Comparison of ENCODE assay signal across 9 mouse cellular contexts in the genomic region with DNA sequence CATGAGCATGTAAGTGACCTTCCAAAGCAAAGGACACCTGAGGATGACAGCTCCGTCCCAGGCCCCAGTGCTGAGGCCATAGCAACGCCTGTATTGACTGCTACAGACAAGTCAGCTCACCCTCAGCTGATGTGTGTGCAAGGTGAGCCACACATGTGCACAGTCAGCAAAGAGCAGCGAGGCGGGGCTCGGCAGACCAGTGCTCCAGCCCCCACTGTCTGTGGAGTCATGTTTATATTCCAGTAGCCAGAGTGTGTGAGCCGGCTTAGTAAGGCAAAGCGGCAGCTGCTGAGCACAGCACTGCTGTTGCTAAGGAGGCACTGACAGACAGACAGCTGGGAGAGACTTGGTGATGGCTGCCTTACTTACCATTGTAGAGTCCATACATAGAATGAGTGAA. TPM values are rescaled to one million over a fixed set of nuclear protein-coding genes. Genes with fewer than 3 reads are reported as not detected.
DNase-seq lines count a peak whose midpoint lies in the region; ATAC-seq and TF ChIP-seq lines count a peak whose summit lies in the region.
"Had no signal": no experiment of that assay in that cellular context is flagged by ENCODE, and none has a peak within 500 bp of the region (broad histone marks: within the 10 kb centered on the region; RNA-seq: fewer than 3 reads in every experiment).

No protein-coding gene starts in this region.

- TF ChIP-seq EP300 in liver, postnatal 0 days (IDR thresholded peaks at IDR 0.05; ENCODE audit: low read depth), result no peak

- H3K9me3 ChIP-seq in liver, embryonic 11.5 days (ENCODE audit: control insufficient read depth, low read length), result no peaks in the 10 kb centered on the region
- no peaks in the 10 kb centered on the region for H3K9me3 ChIP-seq in liver, postnatal 0 days (ENCODE audit: low read length)
- no peaks in the 10 kb centered on the region for H3K9me3 ChIP-seq in forebrain, embryonic 10.5 days
- no peaks in the 10 kb centered on the region for H3K9me3 ChIP-seq in intestine, embryonic 16.5 days (ENCODE audit: control insufficient read depth, low read length)
- H3K9me3 ChIP-seq: liver, embryonic 15.5 days had no signal

- intact Hi-C loops in left cerebral cortex, postnatal 14 days (cut with DNase I), result no loop called here

- peaks cover 15% of the 10 kb centered on the region for H3K4me1 ChIP-seq in liver, embryonic 11.5 days (replicated peaks; ENCODE audit: control insufficient read depth, insufficient read depth, low read length)
- peaks cover 31% of the 10 kb centered on the region for H3K4me1 ChIP-seq in liver, postnatal 0 days (ENCODE audit: insufficient read depth)
- H3K4me1 ChIP-seq in forebrain, embryonic 10.5 days, result peaks cover 63% of the 10 kb centered on the region
- peaks cover 25% of the 10 kb centered on the region; the same call in 1 of the 2 replicates for H3K4me1 ChIP-seq in intestine, embryonic 16.5 days (ENCODE audit: control insufficient read depth, insufficient read depth, low read length)

- TF ChIP-seq CTCF in liver, postnatal 0 days (IDR thresholded peaks at IDR 0.05; ENCODE audit: low read depth), result no peak

- 69% methylated on average over 7 of the region's 7 CpGs for WGBS in liver, embryonic 11.5 days
- WGBS in liver, postnatal 0 days (ENCODE audit: insufficient replicate concordance), result 83% methylated on average over 7 of the region's 7 CpGs
- 63% methylated on average over 7 of the region's 7 CpGs for WGBS in forebrain, embryonic 10.5 days
- WGBS in intestine, embryonic 16.5 days, result 44% methylated on average over 7 of the region's 7 CpGs

- H3K4me3 ChIP-seq in liver, embryonic 11.5 days (ENCODE audit: low read depth, low read length), result no peak overlapping the region
- H3K4me3 ChIP-seq in liver, postnatal 0 days (ENCODE audit: low read depth, low read length), result no peak overlapping the region
- H3K4me3 ChIP-seq in forebrain, embryonic 10.5 days, result no peak overlapping the region
- H3K4me3 ChIP-seq in intestine, embryonic 16.5 days (ENCODE audit: low read length), result no peak overlapping the region
- H3K4me3 ChIP-seq: liver, embryonic 15.5 days had no signal

- H3K9ac ChIP-seq in liver, embryonic 11.5 days (ENCODE audit: low read depth, low read length), result no peak overlapping the region
- no peak overlapping the region for H3K9ac ChIP-seq in liver, postnatal 0 days (replicated peaks)
- no peak overlapping the region for H3K9ac ChIP-seq in intestine, embryonic 16.5 days (ENCODE audit: low read depth, low read length)
- H3K9ac ChIP-seq: liver, embryonic 15.5 days had no signal

- no peaks in the 10 kb centered on the region for H3K27me3 ChIP-seq in liver, embryonic 11.5 days (replicated peaks; ENCODE audit: control insufficient read depth, insufficient read depth, low read length)
- no peaks in the 10 kb centered on the region for H3K27me3 ChIP-seq in liver, postnatal 0 days (ENCODE audit: insufficient read depth, low read length)
- H3K27me3 ChIP-seq in forebrain, embryonic 10.5 days (ENCODE audit: poor library complexity, severe bottlenecking), result no peaks in the 10 kb centered on the region
- H3K27me3 ChIP-seq in intestine, embryonic 16.5 days (replicated peaks; ENCODE audit: control insufficient read depth, insufficient read depth, low read length), result no peaks in the 10 kb centered on the region
- H3K27me3 ChIP-seq: liver, embryonic 15.5 days had no signal

- no peak overlapping the region for H3K4me2 ChIP-seq in liver, embryonic 11.5 days
- no peak overlapping the region for H3K4me2 ChIP-seq in liver, postnatal 0 days (ENCODE audit: low read depth, low read length)
- no peak overlapping the region for H3K4me2 ChIP-seq in intestine, embryonic 16.5 days (ENCODE audit: low read depth, low read length)
- H3K4me2 ChIP-seq: liver, embryonic 15.5 days had no signal

- no peak overlapping the region for H3K27ac ChIP-seq in liver, embryonic 11.5 days (ENCODE audit: low read depth, low read length)
- no peak overlapping the region for H3K27ac ChIP-seq in liver, postnatal 0 days (ENCODE audit: low read depth)
- H3K27ac ChIP-seq in forebrain, embryonic 10.5 days, result peak overlapping the region; percentile 58; the same call in 1 of the 2 replicates
- no peak overlapping the region for H3K27ac ChIP-seq in intestine, embryonic 16.5 days (ENCODE audit: low read length)
- H3K27ac ChIP-seq: liver, embryonic 15.5 days had no signal

- ATAC-seq in liver, embryonic 11.5 days (replicated peaks; ENCODE audit: low FRiP score), result peak; percentile 20; the same call in 1 of the 2 replicates
- ATAC-seq in liver, postnatal 0 days, result no peak
- peak; percentile 60 for ATAC-seq in intestine, embryonic 16.5 days

- H3K36me3 ChIP-seq in liver, embryonic 11.5 days (ENCODE audit: control insufficient read depth, insufficient read depth, low read length), result no peaks in the 10 kb centered on the region
- H3K36me3 ChIP-seq in liver, postnatal 0 days (replicated peaks; ENCODE audit: insufficient read depth, low read length), result no peaks in the 10 kb centered on the region; the same call in 1 of the 2 replicates
- no peaks in the 10 kb centered on the region; the same call in none of the 2 replicates for H3K36me3 ChIP-seq in forebrain, embryonic 10.5 days (replicated peaks)
- no peaks in the 10 kb centered on the region for H3K36me3 ChIP-seq in intestine, embryonic 16.5 days (ENCODE audit: control insufficient read depth, insufficient read depth, low read length)

- DNase-seq in liver, embryonic 11.5 days (ENCODE audit: low spot score), result no peak
- no peak for DNase-seq in liver, postnatal 0 days
- DNase-seq in forebrain, embryonic 10.5 days (ENCODE audit: extremely low spot score, low spot score), result no peak
- DNase-seq in retina, postnatal 1 day, result peak; percentile 66
- DNase-seq in left cerebral cortex, postnatal 14 days (ENCODE audit: low spot score in 2 of 2), result no peak
- no peak for DNase-seq in adrenal gland, adult (ENCODE audit: inconsistent age in 2 of 2, low spot score in 1 of 2)
- DNase-seq in right cerebral cortex, postnatal 14 days, result no peak

RNA-seq across cellular contexts. Expression of a gene that starts 59.3 kb away (rescaled TPM):
- 11.3 and 13.7 TPM in 2 replicates for polyA plus RNA-seq in liver, embryonic 11.5 days (2014; fragmentation: Nextera tagmentation; extraction: Ambion mirVana)
- polyA plus RNA-seq in liver, postnatal 0 days (2015; fragmentation: Nextera tagmentation; extraction: Ambion mirVana), result 4.5 and 5.9 TPM in 2 replicates
- 10.5 and 11.2 TPM in 2 replicates for polyA plus RNA-seq in forebrain, embryonic 10.5 days (2016; fragmentation: Nextera tagmentation; extraction: Ambion mirVana)
- polyA plus RNA-seq in intestine, embryonic 16.5 days (2015; fragmentation: Nextera tagmentation; extraction: Ambion mirVana), result 6.4 and 6.6 TPM in 2 replicates
- total RNA-seq in left cerebral cortex, postnatal 14 days (2021), result 10 to 100 TPM; 78.0 to 88.1 TPM
